Mouse (Mus musculus) midbrain, embryonic 11.5 days (tissue): ENCODE measurements at regions not wholly inside any gene's neighbourhood (a gene's known extent, or its start where the extent isn't known, plus 50 kb on each side); places are given as distances from the start of the nearest gene placed in this dataset.

Experiments used
- ATAC-seq: fragments of 200-750 bp; cut with Nextera tagmentation; 2 replicates; pipeline ENCODE4 v1.8.0; 2017; ENCODE audit warnings: moderate TSS enrichment, moderate library complexity; ENCODE audit not compliant: low FRiP score
- DNase-seq: peaks from one replicate; pipeline ENCODE4 v3.0.0; 2015; ENCODE audit warnings: low spot score; ENCODE audit errors: missing footprints
- H3K27ac ChIP-seq: fragments of 300-500 bp; sonication (generic); 2 replicates; pipeline ENCODE4 v1.5.1; 2014; ENCODE audit warnings: low read depth, low read length
- H3K27me3 ChIP-seq: fragments of 300-500 bp; sonication (generic); 2 replicates; pipeline ENCODE4 v1.6.1; 2014; ENCODE audit warnings: mild to moderate bottlenecking, low read length, moderate library complexity, mixed read lengths; ENCODE audit not compliant: control insufficient read depth, insufficient read depth
- H3K36me3 ChIP-seq: fragments of 300-500 bp; sonication (generic); 2 replicates; pipeline ENCODE4 v1.6.1; 2014; ENCODE audit warnings: mild to moderate bottlenecking, low read length, moderate library complexity, mixed read lengths; ENCODE audit not compliant: control insufficient read depth, insufficient read depth
- H3K4me1 ChIP-seq: fragments of 300-500 bp; sonication (generic); 2 replicates; pipeline ENCODE4 v1.6.1; 2014; ENCODE audit warnings: low read length; ENCODE audit not compliant: control insufficient read depth, insufficient read depth
- H3K4me2 ChIP-seq: fragments of 300-500 bp; sonication (generic); 2 replicates; pipeline ENCODE4 v1.6.1; 2014; ENCODE audit warnings: mild to moderate bottlenecking, moderate library complexity
- H3K4me3 ChIP-seq: fragments of 300-500 bp; sonication (generic); 2 replicates; pipeline ENCODE4 v1.5.1; 2014; ENCODE audit warnings: low read depth, low read length
- H3K9ac ChIP-seq: fragments of 300-500 bp; sonication (generic); 2 replicates; pipeline ENCODE4 v1.6.1; 2014; ENCODE audit warnings: low read length
- H3K9me3 ChIP-seq: fragments of 300-500 bp; sonication (generic); 2 replicates; pipeline ENCODE4 v1.6.1; 2016; ENCODE audit warnings: low read length; ENCODE audit not compliant: control insufficient read depth
- WGBS: fragments of 180-500 bp; shearing (Covaris S2); extraction: QIAGEN DNeasy Blood & Tissue Kit; methylation state at CpG from one replicate; pipeline ENCODE4 v1.1.7; 2014; 5-methylcytosine and 5-hydroxymethylcytosine counted together

- Histone ChIP-seq H3K4me2 (no peak overlapping the region), H3K27me3 (no peaks in the 10 kb centered on the region), H3K4me3 (no peak overlapping the region), H3K4me1 (no peaks in the 10 kb centered on the region), H3K9ac (no peak overlapping the region), H3K36me3 (no peaks in the 10 kb centered on the region), H3K9me3 (no peaks in the 10 kb centered on the region), H3K27ac (no peak overlapping the region)
- no peak for DNase-seq
- WGBS: 90% methylated on average over 9 of the region's 9 CpGs
- no peak for ATAC-seq
Observed at GRCm38 (mm10) chr5:51850091-51850490, 282.6 kb upstream of the Ppargc1a start.

DNA sequence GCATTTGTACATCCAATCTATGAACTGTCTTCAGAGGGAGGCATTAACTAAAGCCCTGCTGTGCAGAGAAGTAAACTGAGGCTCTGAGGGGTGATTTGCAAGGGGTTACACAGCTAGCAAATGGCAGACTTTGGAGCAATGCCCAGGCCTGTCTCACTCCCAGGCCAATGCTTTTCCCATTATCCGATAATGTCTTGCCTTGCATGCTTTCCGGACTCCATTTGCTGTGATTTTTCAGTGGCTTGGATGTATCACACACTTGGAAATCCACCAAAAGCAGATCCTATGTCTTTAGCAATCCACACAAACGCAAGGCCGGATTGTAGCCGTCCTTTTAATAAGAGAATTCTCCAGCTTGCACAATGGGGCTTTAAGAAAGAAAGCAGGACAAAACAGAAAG lies 281.7 kb upstream of the Ppargc1a start:
- Histone ChIP-seq H3K27me3 (no peaks in the 10 kb centered on the region), H3K36me3 (no peaks in the 10 kb centered on the region), H3K9ac (no peak overlapping the region), H3K4me2 (no peak overlapping the region), H3K9me3 (no peaks in the 10 kb centered on the region), H3K4me1 (no peaks in the 10 kb centered on the region), H3K27ac (no peak overlapping the region), H3K4me3 (no peak overlapping the region)
- DNase-seq: no peak
- WGBS: 91% methylated on average over 5 of the region's 5 CpGs
- ATAC-seq: no peak

GRCm38 (mm10) chr5:51842189-51842588 lies 274.7 kb upstream of the Ppargc1a start:
- Histone ChIP-seq H3K27ac (no peak overlapping the region), H3K4me3 (no peak overlapping the region), H3K27me3 (no peaks in the 10 kb centered on the region), H3K9me3 (no peaks in the 10 kb centered on the region), H3K4me2 (no peak overlapping the region), H3K36me3 (no peaks in the 10 kb centered on the region), H3K4me1 (no peaks in the 10 kb centered on the region), H3K9ac (no peak overlapping the region)
- 84% methylated on average over 5 of the region's 5 CpGs for WGBS
- ATAC-seq (no peak), DNase-seq (no peak)

DNA sequence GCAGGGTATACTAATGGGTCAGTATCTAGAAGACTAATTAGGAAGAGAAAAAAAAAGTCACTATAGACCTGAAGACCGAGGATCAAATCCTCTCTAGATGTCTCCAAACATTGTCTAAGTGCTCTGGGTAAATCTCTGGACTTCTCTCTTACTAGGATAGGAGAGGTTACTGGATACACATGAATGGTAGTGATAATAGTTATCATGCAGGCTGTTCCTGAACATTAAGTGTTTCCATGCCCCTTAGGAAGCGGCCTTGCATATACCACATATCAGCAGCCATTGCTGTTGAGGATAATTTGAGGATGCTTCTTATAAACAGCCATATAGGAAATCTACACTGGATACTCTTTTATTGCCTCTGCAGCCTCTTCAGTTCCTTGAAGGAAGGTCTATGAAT lies 274.2 kb upstream of the Ppargc1a start:
- Histone ChIP-seq H3K4me2 (no peak overlapping the region), H3K4me1 (no peaks in the 10 kb centered on the region), H3K9ac (no peak overlapping the region), H3K27ac (no peak overlapping the region), H3K27me3 (no peaks in the 10 kb centered on the region), H3K36me3 (no peaks in the 10 kb centered on the region), H3K4me3 (no peak overlapping the region), H3K9me3 (no peaks in the 10 kb centered on the region)
- DNase-seq (no peak), ATAC-seq (no peak)
- WGBS: 91% methylated on average over 2 of the region's 2 CpGs

- ATAC-seq (no peak), DNase-seq (no peak)
- no peaks in the 10 kb centered on the region for H3K4me1 ChIP-seq
- no peaks in the 10 kb centered on the region for H3K27me3 ChIP-seq
- no peaks in the 10 kb centered on the region for H3K36me3 ChIP-seq
- no peak overlapping the region for H3K9ac ChIP-seq
- no peak overlapping the region for H3K27ac ChIP-seq
- no peak overlapping the region for H3K4me3 ChIP-seq
- no peaks in the 10 kb centered on the region for H3K9me3 ChIP-seq
- no peak overlapping the region for H3K4me2 ChIP-seq
- 93% methylated on average over 11 of the region's 11 CpGs for WGBS
Observed at GRCm38 (mm10) chr5:51840638-51841329, 273.3 kb upstream of the Ppargc1a start.

- no peak overlapping the region for H3K4me3 ChIP-seq
- ATAC-seq (no peak), DNase-seq (no peak)
- no peak overlapping the region for H3K4me2 ChIP-seq
- H3K4me1 ChIP-seq: no peaks in the 10 kb centered on the region
- no peak overlapping the region for H3K27ac ChIP-seq
- no peaks in the 10 kb centered on the region for H3K9me3 ChIP-seq
- no peaks in the 10 kb centered on the region for H3K27me3 ChIP-seq
- H3K36me3 ChIP-seq: no peaks in the 10 kb centered on the region
- WGBS: 74% methylated on average over 4 of the region's 4 CpGs
- no peak overlapping the region for H3K9ac ChIP-seq
Observed at GRCm38 (mm10) chr5:51839292-51839691, 271.8 kb upstream of the Ppargc1a start.

DNA sequence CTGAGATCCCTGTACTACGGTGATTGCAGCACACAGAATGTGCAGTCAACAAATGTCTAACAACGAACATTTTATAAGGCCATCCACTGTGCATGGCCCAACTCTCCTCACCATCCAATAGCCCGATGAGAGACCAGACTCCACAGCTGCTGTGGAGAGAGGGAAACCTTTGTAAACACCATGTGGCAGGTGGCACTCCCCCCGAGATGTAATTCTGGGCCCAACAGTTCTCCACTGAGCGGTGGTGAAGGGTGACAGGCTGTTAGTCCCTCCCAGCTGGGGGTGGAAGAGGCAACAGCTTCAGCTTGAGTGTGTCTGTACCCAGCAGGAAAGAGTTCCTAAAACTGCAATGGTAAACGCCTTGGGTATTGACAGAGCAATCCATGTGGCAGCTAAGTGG lies 263.0 kb upstream of the Ppargc1a start:
- no peaks in the 10 kb centered on the region for H3K4me1 ChIP-seq
- no peaks in the 10 kb centered on the region for H3K9me3 ChIP-seq
- H3K4me2 ChIP-seq: no peak overlapping the region
- no peak overlapping the region for H3K4me3 ChIP-seq
- no peak for DNase-seq
- WGBS: 82% methylated on average over 6 of the region's 6 CpGs
- no peak for ATAC-seq
- no peaks in the 10 kb centered on the region for H3K36me3 ChIP-seq
- H3K27me3 ChIP-seq: no peaks in the 10 kb centered on the region
- H3K27ac ChIP-seq: no peak overlapping the region
- H3K9ac ChIP-seq: no peak overlapping the region

DNA sequence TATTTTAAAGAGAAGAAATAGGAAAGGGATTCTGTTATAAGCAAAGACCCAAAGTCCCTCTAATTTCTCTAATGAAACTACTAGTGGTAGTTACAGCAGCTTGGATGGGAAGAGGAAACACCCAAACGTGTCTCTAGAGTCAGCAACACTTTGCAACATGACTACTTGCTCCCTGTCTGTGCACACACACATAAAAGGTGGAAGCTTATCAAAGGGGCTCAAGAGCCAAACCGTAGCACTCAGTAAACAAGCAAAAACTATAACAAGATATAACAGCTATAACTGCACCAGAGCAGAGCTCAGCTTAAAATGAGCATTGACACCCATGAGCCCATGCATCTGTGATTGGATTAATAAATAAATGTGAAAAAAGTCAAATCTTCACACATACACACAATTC lies 262.5 kb upstream of the Ppargc1a start:
- no peak for ATAC-seq

DNA sequence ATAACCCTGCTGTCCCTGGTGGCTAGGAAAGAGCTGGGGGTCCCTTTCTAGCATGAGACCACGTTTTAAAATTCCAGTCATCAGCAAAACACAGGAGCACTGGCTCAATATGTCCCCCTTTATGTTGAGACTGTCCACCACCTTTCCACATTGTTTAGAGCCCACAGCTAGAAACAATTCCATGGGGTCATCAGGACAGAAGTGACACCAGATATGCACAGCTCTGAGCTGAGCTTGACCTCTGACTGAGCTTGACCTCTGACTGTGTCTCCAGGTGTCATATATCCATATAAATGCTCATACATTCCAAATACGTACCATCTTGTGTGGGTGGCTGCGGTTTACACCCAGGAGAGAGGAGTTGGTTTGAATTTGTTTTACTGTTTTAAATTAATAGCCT lies 262.1 kb upstream of the Ppargc1a start:
- 74% methylated on average over 3 of the region's 3 CpGs for WGBS

More for the DNA sequence above, 262.5 kb upstream of the Ppargc1a start:
- H3K36me3 ChIP-seq: no peaks in the 10 kb centered on the region
- no peak overlapping the region for H3K9ac ChIP-seq
- no peaks in the 10 kb centered on the region for H3K9me3 ChIP-seq
- no peak for DNase-seq
- H3K4me1 ChIP-seq: no peaks in the 10 kb centered on the region
- no peaks in the 10 kb centered on the region for H3K27me3 ChIP-seq
- H3K4me2 ChIP-seq: no peak overlapping the region
- WGBS: 79% methylated on average over 2 of the region's 2 CpGs
- no peak overlapping the region for H3K27ac ChIP-seq
- H3K4me3 ChIP-seq: no peak overlapping the region

More for the DNA sequence above, 262.1 kb upstream of the Ppargc1a start:
- Histone ChIP-seq H3K9ac (no peak overlapping the region), H3K36me3 (no peaks in the 10 kb centered on the region), H3K4me3 (no peak overlapping the region), H3K4me2 (no peak overlapping the region), H3K27ac (no peak overlapping the region), H3K27me3 (no peaks in the 10 kb centered on the region), H3K9me3 (no peaks in the 10 kb centered on the region), H3K4me1 (no peaks in the 10 kb centered on the region)
- no peak for DNase-seq
- ATAC-seq: no peak
